ENCODE assay signal across 8 mouse cellular contexts in the genomic region with DNA sequence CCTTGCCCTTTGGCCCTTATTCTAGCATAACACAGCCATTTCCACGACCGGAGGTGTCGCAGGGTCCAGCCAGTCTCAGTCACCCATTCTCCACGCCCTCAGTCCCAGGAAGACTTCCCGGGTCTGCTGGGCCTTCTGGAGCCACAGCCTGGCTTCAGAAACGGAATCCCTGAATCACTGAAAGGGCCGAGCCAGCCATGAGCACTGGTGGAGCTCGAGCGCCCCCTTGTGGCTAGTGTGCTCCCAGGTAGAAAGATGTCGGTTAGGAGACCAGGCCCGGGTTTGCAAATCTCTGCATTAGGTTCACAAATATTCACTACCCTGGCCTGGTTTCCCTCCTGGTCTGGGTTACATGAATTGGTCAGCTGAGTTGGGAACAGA. TPM values are rescaled to one million over a fixed set of nuclear protein-coding genes. Genes with fewer than 3 reads are reported as not detected.
DNase-seq lines count a peak whose midpoint lies in the region; ATAC-seq lines count a peak whose summit lies in the region.

No protein-coding gene starts in this region.

- peak; percentile 59 for DNase-seq in WW6 (ENCODE audit: low read depth, low spot score)
- peak; percentile 93 to 96 for DNase-seq in cerebellum, postnatal 4 days (ENCODE audit: low spot score in 2 of 2)
- peak; percentile 62 to 72 for DNase-seq in gastrocnemius, adult 8-10 months (ENCODE audit: low spot score in 2 of 2)
- DNase-seq in hindlimb bud, embryonic 11.5 days (ENCODE audit: extremely low spot score, low read depth, low spot score) = peak; percentile 62
- DNase-seq in left cerebral cortex, adult 18-20 months (ENCODE audit: low spot score in 2 of 2) = peak; percentile 94 to 97
- peak; percentile 89 to 94 for DNase-seq in right cerebral cortex, adult 2 months (ENCODE audit: low spot score in 2 of 2)
- DNase-seq in urinary bladder, adult 2 months (ENCODE audit: low spot score) = peak; percentile 86

- peak; percentile 94 for ATAC-seq in megakaryocyte, adult 5-6 weeks (ENCODE audit: poor library complexity, severe bottlenecking)

RNA-seq across cellular contexts. Expression of a gene that starts 26.4 kb away (rescaled TPM):
- not detected for total RNA-seq in gastrocnemius, adult 8-10 months (2022)
- 100 to 1,000 TPM; 117 to 118 TPM for total RNA-seq in left cerebral cortex, adult 18-20 months (2021)
- total RNA-seq in megakaryocyte, adult 5-6 weeks (2015) = not detected in 2 replicates
- total RNA-seq in megakaryocyte, adult 5-6 weeks (2017) = not detected in 2 replicates
- polyA plus RNA-seq in urinary bladder, adult 2 months (2012; rRNA removed) = 0.22 TPM in 2 replicates

RNA-seq across cellular contexts. Expression of a gene that starts 45.7 kb away (rescaled TPM):
- 1 to 10 TPM; 6.7 to 9.2 (median 8.4) TPM for total RNA-seq in gastrocnemius, adult 8-10 months (2022)
- 100 to 1,000 TPM; 127 to 138 TPM for total RNA-seq in left cerebral cortex, adult 18-20 months (2021)
- total RNA-seq in megakaryocyte, adult 5-6 weeks (2015) = 28.0 and 34.3 TPM in 2 replicates
- 9.9 and 13.3 TPM in 2 replicates for total RNA-seq in megakaryocyte, adult 5-6 weeks (2017)
- 37.4 and 52.8 TPM in 2 replicates for polyA plus RNA-seq in urinary bladder, adult 2 months (2012; rRNA removed)

RNA-seq across cellular contexts. Expression of a gene that starts 53.7 kb away (rescaled TPM):
- total RNA-seq in gastrocnemius, adult 8-10 months (2022) = 1 to 10 TPM in 3 of 4 experiments, under 1 TPM in 1; 0.97 to 3.9 (median 2.4) TPM
- total RNA-seq in left cerebral cortex, adult 18-20 months (2021) = under 1 TPM in 1 of 2 experiments, not detected in 1; 0.21 TPM
- not detected in 2 replicates for total RNA-seq in megakaryocyte, adult 5-6 weeks (2015)
- total RNA-seq in megakaryocyte, adult 5-6 weeks (2017) = not detected in 2 replicates
- polyA plus RNA-seq in urinary bladder, adult 2 months (2012; rRNA removed) = 2.8 and 4.3 TPM in 2 replicates

Comparison
In these comparisons a context has a peak if more than half of its experiments do, and no peak if none do; other contexts are left out.
1. Peak in every context shown above with its lines: DNase-seq and ATAC-seq.
2. RNA of a gene that starts 26.4 kb away (total RNA-seq): 117 to 118 TPM in left cerebral cortex, adult 18-20 months; not detected in gastrocnemius, adult 8-10 months and not detected in megakaryocyte, adult 5-6 weeks; every median in the first group is over 10 times any median in the second.